Mouse (Mus musculus): Measurements from ENCODE around the gene Prep.

DNA sequence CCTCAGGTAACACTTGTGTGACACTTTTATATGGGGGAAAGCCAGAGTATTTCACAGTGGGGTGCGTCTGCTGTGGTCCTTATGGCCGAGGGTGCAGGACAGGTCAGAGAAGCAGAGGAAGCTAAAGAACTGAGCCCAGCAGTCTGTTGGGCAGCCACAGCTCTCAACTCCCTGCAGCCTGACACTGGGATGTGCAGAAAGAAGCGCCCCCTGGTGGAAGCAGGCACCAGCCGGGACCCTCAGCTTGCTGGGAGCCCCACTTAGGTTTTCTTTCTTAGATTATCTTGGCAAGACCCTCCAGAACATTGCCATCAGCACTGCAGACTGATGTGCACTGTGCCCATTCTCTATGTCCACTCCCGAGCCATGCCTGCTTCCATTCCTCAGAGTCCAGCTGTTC, 19.6 kb downstream of the Prep start:
- TF ChIP-seq GATA1 (IDR thresholded peaks at IDR 0.05; ENCODE audit: borderline replicate concordance, low read length) (no peak), FLI1 (IDR thresholded peaks at IDR 0.05; ENCODE audit: low read length) (no peak)

All from megakaryocyte, embryonic 14.5 days (primary cell).